Mouse (Mus musculus) kidney, embryonic 16.5 days (tissue): ENCODE measurements around the gene Cfap299. TPM values are rescaled to one million over a fixed set of nuclear protein-coding genes. Genes with fewer than 3 reads are reported as not detected.

Experiments used
- ATAC-seq: fragments of 200-750 bp; cut with Nextera tagmentation; 2 replicates; pipeline ENCODE4 v1.8.0; 2017; ENCODE audit warnings: moderate TSS enrichment; ENCODE audit not compliant: low FRiP score, low TSS enrichment
- H3K27ac ChIP-seq: fragments of 300-500 bp; sonication (generic); 2 replicates; pipeline ENCODE4 v1.5.1; 2014; ENCODE audit warnings: low read length
- H3K27me3 ChIP-seq: fragments of 300-500 bp; sonication (generic); 2 replicates; pipeline ENCODE4 v1.6.1; 2014; ENCODE audit warnings: low read length, control low read depth, mixed read lengths; ENCODE audit not compliant: insufficient read depth
- H3K36me3 ChIP-seq: fragments of 300-500 bp; sonication (generic); 2 replicates; pipeline ENCODE4 v1.6.1; 2014; ENCODE audit warnings: low read length, control low read depth, mixed read lengths; ENCODE audit not compliant: insufficient read depth
- H3K4me1 ChIP-seq: fragments of 300-500 bp; sonication (generic); 2 replicates; pipeline ENCODE4 v1.6.1; 2014; ENCODE audit warnings: low read length, control low read depth, mixed read lengths; ENCODE audit not compliant: insufficient read depth
- H3K4me2 ChIP-seq: fragments of 300-500 bp; sonication (generic); replicated peaks from 2 replicates; pipeline ENCODE4 v1.6.1; 2014; ENCODE audit warnings: low read depth, low read length
- H3K4me3 ChIP-seq: fragments of 300-500 bp; sonication (generic); 2 replicates; pipeline ENCODE4 v1.5.1; 2014; ENCODE audit warnings: mild to moderate bottlenecking, low read length
- H3K9ac ChIP-seq: fragments of 300-500 bp; sonication (generic); replicated peaks from 2 replicates; pipeline ENCODE4 v1.6.1; 2014; ENCODE audit warnings: low read length
- H3K9me3 ChIP-seq: fragments of 300-500 bp; sonication (generic); 2 replicates; pipeline ENCODE4 v1.6.1; 2016; ENCODE audit warnings: low read length, control low read depth
- WGBS: fragments of 180-500 bp; shearing (Covaris S2); extraction: QIAGEN DNeasy Blood & Tissue Kit; methylation state at CpG from one replicate; pipeline ENCODE4 v1.1.7; 2014; 5-methylcytosine and 5-hydroxymethylcytosine counted together
- polyA plus RNA-seq: library from polyadenylated mRNA; unstranded; fragments of >200 nt; fragmentation: Nextera tagmentation; extraction: Ambion mirVana; gene quantifications from 2 replicates; pipeline ENCODE4 v1.2.1, GENCODE M21; 2015

Cfap299 gene
- polyA plus RNA-seq, 1 experiment from 2014 or later: 0.56 TPM

GRCm38 (mm10) chr5:98430060-98430459 is 101.0 kb downstream of the Cfap299 start:
- no peak overlapping the region for H3K4me3 ChIP-seq
- no peaks in the 10 kb centered on the region for H3K27me3 ChIP-seq
- H3K27ac ChIP-seq: no peak overlapping the region
- H3K9ac ChIP-seq: no peak overlapping the region
- H3K9me3 ChIP-seq: no peaks in the 10 kb centered on the region
- no peaks in the 10 kb centered on the region for H3K36me3 ChIP-seq
- no peak for ATAC-seq
- WGBS: 55% methylated on average over 7 of the region's 7 CpGs
- H3K4me2 ChIP-seq: no peak overlapping the region
- peaks cover 7% of the 10 kb centered on the region; the same call in 1 of the 2 replicates for H3K4me1 ChIP-seq

DNA sequence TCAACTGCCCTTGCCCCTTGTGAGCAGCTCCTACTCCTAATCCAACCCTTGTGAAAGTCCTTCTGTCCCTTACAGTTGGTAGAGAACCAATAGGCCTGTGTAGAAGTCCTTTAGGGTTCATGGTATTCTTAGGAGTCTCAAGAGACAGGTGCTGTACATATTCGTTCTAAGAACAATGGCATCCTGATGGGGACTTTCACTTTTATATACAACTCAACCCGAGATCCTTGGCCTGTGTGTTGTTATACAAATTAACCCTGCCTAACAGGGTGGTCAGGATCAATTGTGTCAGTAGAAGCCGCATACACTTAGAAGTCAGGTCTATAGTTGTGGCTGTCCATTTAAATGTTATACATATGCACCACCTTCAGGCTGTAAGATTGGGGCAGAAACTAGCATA is 109.6 kb downstream of the Cfap299 start:
- Histone ChIP-seq H3K4me1 (0 out of 2 replicates have a peak, but pooled peaks cover 8% of the 10 kb centered on the region), H3K4me3 (no peak overlapping the region), H3K9ac (no peak overlapping the region), H3K36me3 (no peaks in the 10 kb centered on the region), H3K27me3 (no peaks in the 10 kb centered on the region), H3K4me2 (no peak overlapping the region), H3K9me3 (no peaks in the 10 kb centered on the region), H3K27ac (no peak overlapping the region)
- 64% methylated on average over 3 of the region's 3 CpGs for WGBS
- no peak for ATAC-seq

DNA sequence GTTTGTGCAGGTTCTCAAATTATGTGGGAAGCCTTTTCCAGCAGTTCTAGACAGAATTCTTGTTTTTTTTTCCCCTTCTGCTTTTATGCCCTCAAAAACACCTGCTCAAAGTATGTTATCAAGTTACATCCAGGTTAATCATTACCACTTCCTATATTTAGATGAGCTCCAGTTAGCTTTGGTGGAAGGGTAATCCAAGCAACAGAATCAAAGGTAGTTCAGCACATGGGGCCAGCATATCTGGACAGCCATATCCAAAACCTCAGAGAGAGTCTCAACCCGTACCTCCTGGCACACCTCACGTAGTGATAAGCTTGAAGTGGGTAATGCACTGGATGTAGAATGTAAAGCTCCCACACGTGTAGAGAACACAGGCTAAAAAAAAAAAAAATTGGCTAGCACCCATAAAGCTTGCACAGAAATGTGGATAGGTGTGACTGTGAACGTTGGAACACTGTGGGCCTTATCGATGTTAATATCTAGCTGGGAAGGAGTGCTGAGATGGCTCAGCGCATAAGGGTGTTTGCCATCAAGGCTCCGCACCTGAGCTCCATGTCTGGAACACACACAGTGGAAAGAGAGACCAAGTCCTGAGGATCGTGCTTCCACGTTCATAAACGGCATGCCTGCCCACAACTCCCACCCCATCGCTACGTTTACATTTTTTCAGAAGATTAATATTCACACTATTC is 117.8 kb downstream of the Cfap299 start:
- no peak overlapping the region for H3K4me3 ChIP-seq
- no peaks in the 10 kb centered on the region for H3K36me3 ChIP-seq
- H3K27ac ChIP-seq: peak overlapping the region; percentile 54
- H3K9me3 ChIP-seq: no peaks in the 10 kb centered on the region
- WGBS: 74% methylated on average over 12 of the region's 12 CpGs
- ATAC-seq: peak; percentile 79
- H3K27me3 ChIP-seq: no peaks in the 10 kb centered on the region
- no peak overlapping the region for H3K9ac ChIP-seq
- H3K4me2 ChIP-seq: no peak overlapping the region
- H3K4me1 ChIP-seq: peaks cover 3% of the 10 kb centered on the region; the same call in 1 of the 2 replicates

GRCm38 (mm10) chr5:98449873-98450272 is 120.8 kb downstream of the Cfap299 start:
- no peak for ATAC-seq
- 71% methylated on average over 2 of the region's 2 CpGs for WGBS

DNA sequence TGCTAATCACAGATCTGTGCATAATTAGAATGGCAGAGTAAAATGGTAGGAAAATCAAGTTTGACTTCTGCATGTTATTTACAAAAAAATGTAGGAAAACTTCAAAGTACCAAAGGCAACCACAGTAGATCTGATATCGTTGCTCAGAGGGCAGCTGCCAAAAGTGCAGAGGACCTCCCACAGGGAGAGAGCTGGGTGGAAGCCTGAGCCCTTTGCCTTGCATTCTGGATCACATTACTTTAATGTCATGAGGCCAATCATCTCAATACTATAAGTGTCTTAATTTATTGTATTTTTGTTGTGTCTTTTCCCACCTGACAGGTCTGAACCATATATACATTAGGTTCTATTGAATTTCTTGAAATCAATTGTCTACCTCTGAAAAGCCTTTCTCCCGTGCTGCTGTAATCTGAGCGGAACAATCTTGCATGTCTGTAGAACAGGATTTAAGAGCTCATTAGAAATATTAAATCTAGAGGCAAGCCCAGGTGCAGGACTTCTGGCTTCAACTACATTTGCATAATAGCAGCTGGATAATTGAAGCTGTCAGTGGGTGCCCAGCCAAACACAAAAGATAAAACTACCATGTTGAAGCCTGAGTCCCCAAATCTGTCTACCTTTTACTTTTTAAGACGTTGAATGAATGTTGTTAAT is 137.9 kb downstream of the Cfap299 start:
- Histone ChIP-seq H3K27ac (no peak overlapping the region), H3K9ac (no peak overlapping the region), H3K4me1 (no peaks in the 10 kb centered on the region), H3K36me3 (no peaks in the 10 kb centered on the region), H3K4me3 (no peak overlapping the region), H3K4me2 (no peak overlapping the region), H3K9me3 (no peaks in the 10 kb centered on the region), H3K27me3 (no peaks in the 10 kb centered on the region)
- 0 out of 2 replicates have a peak, but pooled peaks have one; percentile 51 for ATAC-seq
- WGBS: 27% methylated on average over 4 of the region's 4 CpGs

More at GRCm38 (mm10) chr5:98449873-98450272, 120.8 kb downstream of the Cfap299 start:
- Histone ChIP-seq H3K27me3 (no peaks in the 10 kb centered on the region), H3K27ac (no peak overlapping the region), H3K36me3 (no peaks in the 10 kb centered on the region), H3K9me3 (no peaks in the 10 kb centered on the region), H3K4me3 (no peak overlapping the region), H3K4me2 (no peak overlapping the region), H3K4me1 (peaks cover 3% of the 10 kb centered on the region; the same call in 1 of the 2 replicates), H3K9ac (no peak overlapping the region)

DNA sequence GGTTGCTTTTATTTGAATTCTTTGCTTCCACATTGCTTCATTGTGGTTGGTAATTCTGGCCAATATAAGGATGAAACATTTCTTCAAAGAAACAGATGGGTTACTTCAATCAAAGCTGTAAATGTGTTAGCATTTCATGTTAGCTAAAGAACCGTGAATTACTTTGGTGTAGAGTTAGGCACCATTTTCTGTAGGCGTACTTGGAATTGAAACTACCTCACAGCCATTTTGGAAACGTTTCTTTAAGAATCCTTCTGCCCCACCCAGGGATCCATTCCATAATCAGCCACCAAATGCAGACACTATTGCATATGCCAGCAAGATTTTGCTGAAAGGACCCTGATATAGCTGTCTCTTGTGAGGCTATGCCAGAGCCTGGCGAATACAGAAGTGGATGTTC is 140.9 kb downstream of the Cfap299 start:
- Histone ChIP-seq H3K4me2 (no peak overlapping the region), H3K4me1 (no peaks in the 10 kb centered on the region), H3K9me3 (no peaks in the 10 kb centered on the region), H3K4me3 (no peak overlapping the region), H3K27ac (no peak overlapping the region), H3K9ac (no peak overlapping the region), H3K27me3 (no peaks in the 10 kb centered on the region), H3K36me3 (no peaks in the 10 kb centered on the region)
- 78% methylated on average over 4 of the region's 4 CpGs for WGBS
- no peak for ATAC-seq

- H3K4me2 ChIP-seq: no peak overlapping the region
- H3K9ac ChIP-seq: no peak overlapping the region
- no peak for ATAC-seq
- 0 out of 2 replicates have a peak, but pooled peaks cover 2% of the 10 kb centered on the region for H3K4me1 ChIP-seq
- no peaks in the 10 kb centered on the region for H3K27me3 ChIP-seq
- 81% methylated on average over 3 of the region's 3 CpGs for WGBS
- no peaks in the 10 kb centered on the region for H3K36me3 ChIP-seq
- H3K4me3 ChIP-seq: no peak overlapping the region
- H3K9me3 ChIP-seq: no peaks in the 10 kb centered on the region
- H3K27ac ChIP-seq: no peak overlapping the region
These were observed 147.4 kb downstream of the Cfap299 start for GRCm38 (mm10) chr5:98476539-98476938.

DNA sequence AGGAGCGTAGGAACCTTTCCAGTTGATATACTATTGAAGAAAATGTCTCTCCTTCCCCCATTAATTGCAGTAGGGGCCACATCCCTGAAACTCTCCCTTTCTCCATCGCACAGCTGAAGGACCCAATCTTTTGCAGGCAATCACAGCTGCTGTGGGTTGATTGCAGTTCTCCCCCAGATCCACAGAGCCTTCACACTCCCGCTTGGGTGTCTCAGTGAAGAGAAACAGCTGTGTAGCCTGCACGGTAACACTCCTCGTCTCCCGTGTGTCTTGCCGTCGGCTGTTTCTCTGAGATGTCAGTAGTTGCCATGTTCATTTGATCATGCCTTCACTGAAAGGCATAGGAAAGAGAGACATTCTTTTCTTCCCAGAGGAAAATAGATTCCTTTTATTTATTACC is 148.2 kb downstream of the Cfap299 start:
- ATAC-seq: peak; percentile 51; the same call in 1 of the 2 replicates
- Histone ChIP-seq H3K4me1 (0 out of 2 replicates have a peak, but pooled peaks cover 2% of the 10 kb centered on the region), H3K27me3 (no peaks in the 10 kb centered on the region), H3K36me3 (no peaks in the 10 kb centered on the region), H3K4me2 (no peak overlapping the region), H3K27ac (no peak overlapping the region), H3K4me3 (no peak overlapping the region), H3K9me3 (no peaks in the 10 kb centered on the region), H3K9ac (no peak overlapping the region)
- 23% methylated on average over 8 of the region's 8 CpGs for WGBS

DNA sequence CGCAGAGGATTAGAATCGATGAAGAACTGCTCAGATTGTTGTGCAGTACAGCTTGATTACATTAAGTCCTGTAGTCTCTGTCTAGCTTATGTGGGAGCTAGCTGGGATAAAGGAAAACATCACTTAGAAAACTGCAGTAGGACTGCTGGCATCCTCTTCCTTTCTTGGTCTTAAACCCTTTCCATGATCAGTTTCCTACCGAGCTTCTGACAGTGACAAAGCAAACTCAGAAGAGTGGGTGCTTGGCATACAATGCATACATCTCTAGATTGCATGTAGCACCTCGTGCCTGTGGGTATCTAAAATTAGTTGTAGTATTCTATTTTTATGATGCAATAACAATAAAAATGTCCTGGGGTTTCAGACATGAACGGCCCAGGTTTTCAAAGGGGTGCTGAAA is 154.4 kb downstream of the Cfap299 start:
- ATAC-seq: no peak
- no peaks in the 10 kb centered on the region for H3K27me3 ChIP-seq
- no peak overlapping the region for H3K9ac ChIP-seq
- 0 out of 2 replicates have a peak, but pooled peaks cover 2% of the 10 kb centered on the region for H3K4me1 ChIP-seq
- H3K36me3 ChIP-seq: no peaks in the 10 kb centered on the region
- WGBS: 77% methylated on average over 5 of the region's 5 CpGs
- H3K4me2 ChIP-seq: no peak overlapping the region
- no peak overlapping the region for H3K4me3 ChIP-seq
- H3K27ac ChIP-seq: no peak overlapping the region
- no peaks in the 10 kb centered on the region for H3K9me3 ChIP-seq

- no peaks in the 10 kb centered on the region for H3K9me3 ChIP-seq
- 50% methylated on average over 1 of the region's 1 CpGs for WGBS
- H3K9ac ChIP-seq: no peak overlapping the region
- no peaks in the 10 kb centered on the region for H3K36me3 ChIP-seq
- ATAC-seq: no peak
- no peak overlapping the region for H3K4me3 ChIP-seq
- no peaks in the 10 kb centered on the region for H3K27me3 ChIP-seq
- H3K4me1 ChIP-seq: 0 out of 2 replicates have a peak, but pooled peaks cover 2% of the 10 kb centered on the region
- no peak overlapping the region for H3K4me2 ChIP-seq
- H3K27ac ChIP-seq: peak overlapping the region; percentile 46; the same call in 1 of the 2 replicates
These were observed 156.1 kb downstream of the Cfap299 start for GRCm38 (mm10) chr5:98485189-98485588.
